Mouse (Mus musculus) forelimb bud, embryonic 11.5 days (tissue): ENCODE measurements around the gene Ap2m1.
"Not testable (repeated sequence)": the region's sequence is repeated elsewhere in the genome, so short reads cannot be mapped to it uniquely, and the experiment has no call there.

Experiments
- DNase-seq: peaks from one replicate; pipeline ENCODE4 v3.0.0-alpha.2; 2012; ENCODE audit warnings: low read depth, low spot score

The Ap2m1 gene

GRCm38 (mm10) chr16:20535296-20536080, at the start of gene Ap2m1:
Gene Ap2m1 (plus strand): TSS chr16:20535478.
- peak; percentile 99 for DNase-seq

- DNase-seq: no peak
Measured at GRCm38 (mm10) chr16:20486048-20486447, 49.2 kb upstream of the Ap2m1 start.

- DNase-seq: no peak
Measured at GRCm38 (mm10) chr16:20488151-20488550, 47.1 kb upstream of the Ap2m1 start.

- not testable (repeated sequence) for DNase-seq
Measured at GRCm38 (mm10) chr16:20488751-20489150, 46.5 kb upstream of the Ap2m1 start.

- DNase-seq: no peak
Measured at GRCm38 (mm10) chr16:20489233-20489632, 46.0 kb upstream of the Ap2m1 start.

- no peak for DNase-seq
Measured at GRCm38 (mm10) chr16:20490581-20490980, 44.7 kb upstream of the Ap2m1 start.

GRCm38 (mm10) chr16:20491301-20491700, 44.0 kb upstream of the Ap2m1 start:
- no peak for DNase-seq

GRCm38 (mm10) chr16:20493452-20493851, 41.8 kb upstream of the Ap2m1 start:
- no peak for DNase-seq

- peak; percentile 67 for DNase-seq
Measured at GRCm38 (mm10) chr16:20496671-20497600, 38.3 kb upstream of the Ap2m1 start.

GRCm38 (mm10) chr16:20497980-20498676, 37.1 kb upstream of the Ap2m1 start:
- DNase-seq: no peak

- peak; percentile 93 for DNase-seq
Measured at GRCm38 (mm10) chr16:20498677-20499475, 36.4 kb upstream of the Ap2m1 start, which contains the start of gene Eif2b5. Gene Eif2b5 (plus strand): TSS chr16:20498817.

GRCm38 (mm10) chr16:20506000-20506399, 29.3 kb upstream of the Ap2m1 start:
- DNase-seq: no peak

- peak; percentile 41 for DNase-seq
Measured at GRCm38 (mm10) chr16:20509349-20509748, 25.9 kb upstream of the Ap2m1 start.

- no peak for DNase-seq
Measured at GRCm38 (mm10) chr16:20511277-20511847, 23.9 kb upstream of the Ap2m1 start.

- no peak for DNase-seq
Measured at GRCm38 (mm10) chr16:20516032-20516431, 19.2 kb upstream of the Ap2m1 start.

GRCm38 (mm10) chr16:20516726-20517201, 18.5 kb upstream of the Ap2m1 start, which contains the start of gene Dvl3:
Gene Dvl3 (plus strand): TSS chr16:20516982.
- peak; percentile 84 for DNase-seq

- DNase-seq: no peak
Measured at GRCm38 (mm10) chr16:20517216-20517615, 18.1 kb upstream of the Ap2m1 start.

GRCm38 (mm10) chr16:20517701-20518374, 17.4 kb upstream of the Ap2m1 start:
- DNase-seq: peak; percentile 49

GRCm38 (mm10) chr16:20523886-20524285, 11.4 kb upstream of the Ap2m1 start:
- no peak for DNase-seq

- DNase-seq: no peak
Measured at GRCm38 (mm10) chr16:20528779-20529178, 6.5 kb upstream of the Ap2m1 start.
